Mouse (Mus musculus): Measurements from ENCODE around the gene C1qbp.

DNA sequence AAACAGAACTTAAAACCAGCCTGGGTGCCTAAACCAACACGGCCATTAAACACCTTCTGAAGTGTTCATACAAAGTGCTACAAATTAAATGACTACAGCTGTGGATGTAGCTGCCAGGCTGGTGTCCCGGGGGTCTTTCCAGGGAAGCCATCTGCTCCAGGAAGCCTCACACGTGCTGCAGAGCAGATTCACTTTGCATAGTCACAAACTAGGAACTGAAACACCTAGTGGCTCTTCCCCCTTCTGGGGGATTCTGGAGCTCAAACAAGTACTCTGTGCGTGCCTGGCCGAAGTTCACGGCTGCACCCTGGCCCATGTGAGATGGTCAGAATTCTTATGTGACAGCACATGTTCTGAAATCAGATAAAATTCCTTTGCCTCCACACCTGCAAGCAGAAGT lies 2.6 kb downstream of the C1qbp start:
- TF ChIP-seq CTCF (IDR thresholded peaks at IDR 0.05; ENCODE audit: low read depth) (no peak), EP300 (IDR thresholded peaks at IDR 0.05; ENCODE audit: low read depth) (no peak)

Measured in heart, postnatal 0 days (tissue).